Mouse (Mus musculus) MEL (cell line): ENCODE measurements around the gene Upk3b.

Source experiments
- BHLHE40 ChIP-seq: IDR thresholded peaks from 2 replicates; pipeline ENCODE4 v1.6.1; 2012; ENCODE audit warnings: low read depth, mild to moderate bottlenecking, inconsistent platforms, low read length, improper control_type of control experiment, borderline replicate concordance
- CHD2 ChIP-seq: IDR thresholded peaks from 2 replicates; pipeline ENCODE4 v1.6.1; 2011; ENCODE audit warnings: low read length, improper control_type of control experiment
- CTCF ChIP-seq, 3 experiments: IDR thresholded peaks in 2 of 3; conservative IDR thresholded peaks in 1 of 3; 2 replicates each; pipeline ENCODE4 v1.5.1; 2011 to 2012; ENCODE audit warnings: low read length in 3 of 3, low read depth in 2 of 3, mild to moderate bottlenecking in 2 of 3, improper control_type of control experiment in 1 of 3, inconsistent platforms in 1 of 3, mixed read lengths in 1 of 3, moderate library complexity in 1 of 3; ENCODE audit not compliant: control insufficient read depth in 1 of 3, insufficient read depth in 1 of 3, poor library complexity in 1 of 3, severe bottlenecking in 1 of 3
- E2F4 ChIP-seq: IDR thresholded peaks from 2 replicates; pipeline ENCODE4 v1.6.1; 2011; ENCODE audit warnings: low read depth, low read length, improper control_type of control experiment, borderline replicate concordance
- EP300 ChIP-seq, 2 experiments: IDR thresholded peaks; 2 replicates each; pipeline ENCODE4 v1.6.1; 2011; ENCODE audit warnings: improper control_type of control experiment in 2 of 2, low read length in 2 of 2, low read depth in 1 of 2, mild to moderate bottlenecking in 1 of 2
- MAX ChIP-seq: IDR thresholded peaks from 2 replicates; pipeline ENCODE4 v1.6.1; 2011; ENCODE audit warnings: low read length, improper control_type of control experiment
- POLR2A ChIP-seq, 2 experiments: IDR thresholded peaks; 2 replicates each; pipeline ENCODE4 v1.6.1; 2011 to 2012; ENCODE audit warnings: low read length in 2 of 2, mild to moderate bottlenecking in 2 of 2, control low read depth in 1 of 2, improper control_type of control experiment in 1 of 2, low read depth in 1 of 2, moderate library complexity in 1 of 2; ENCODE audit not compliant: control insufficient read depth in 1 of 2, insufficient read depth in 1 of 2, poor library complexity in 1 of 2
- TAL1 ChIP-seq: IDR thresholded peaks from 2 replicates; pipeline ENCODE4 v1.6.1; 2012; ENCODE audit warnings: mild to moderate bottlenecking, inconsistent platforms, low read length, moderate library complexity, mixed read lengths
- USF1 ChIP-seq: IDR thresholded peaks from 2 replicates; pipeline ENCODE4 v1.6.1; 2014; ENCODE audit warnings: low read depth, mild to moderate bottlenecking, inconsistent platforms, low read length, improper control_type of control experiment, moderate library complexity

DNA sequence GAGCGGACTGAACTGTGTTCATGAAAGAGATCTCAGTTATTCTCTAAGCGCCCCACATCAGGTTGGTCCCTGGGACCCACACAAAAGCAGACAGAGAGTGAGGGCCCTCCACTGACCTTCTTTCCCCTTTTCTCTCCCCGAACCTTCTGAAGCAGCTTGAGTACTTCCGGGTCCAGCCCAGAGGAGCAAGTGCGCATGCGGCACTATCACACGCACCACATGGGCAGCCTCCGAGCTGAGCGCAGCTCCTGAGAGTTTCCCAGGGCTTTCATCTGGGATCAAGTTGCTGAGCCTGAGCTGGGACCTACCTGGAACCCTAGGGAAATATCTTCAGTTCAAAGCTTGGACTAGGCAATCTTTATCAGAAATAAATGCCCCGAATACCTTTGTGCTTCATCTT lies 25.6 kb downstream of the Upk3b start:
- TF ChIP-seq TAL1 (no peak), CTCF (IDR thresholded peaks at IDR 0.05 in 2 of 3, conservative IDR thresholded peaks at IDR 0.05 in 1 of 3; ENCODE audit: control insufficient read depth in 1 of 3, insufficient read depth in 1 of 3, low read depth in 2 of 3, low read length in 3 of 3, poor library complexity in 1 of 3, severe bottlenecking in 1 of 3) (no peak), MAX (no peak), CHD2 (no peak), BHLHE40 (no peak), USF1 (no peak), POLR2A (IDR thresholded peaks at IDR 0.05; ENCODE audit: control insufficient read depth in 1 of 2, insufficient read depth in 1 of 2, low read depth in 1 of 2, low read length in 2 of 2, poor library complexity in 1 of 2) (no peak), E2F4 (no peak), EP300 (IDR thresholded peaks at IDR 0.05; ENCODE audit: low read depth in 1 of 2, low read length in 2 of 2) (no peak)
